Mouse (Mus musculus) testis, postnatal 10 days (tissue): Measurements from ENCODE around the gene Nup107.

ENCODE experiments used
- DNase-seq: peaks from one replicate; pipeline ENCODE4 v3.0.0; 2021; ENCODE audit warnings: low spot score

Gene Nup107

DNA sequence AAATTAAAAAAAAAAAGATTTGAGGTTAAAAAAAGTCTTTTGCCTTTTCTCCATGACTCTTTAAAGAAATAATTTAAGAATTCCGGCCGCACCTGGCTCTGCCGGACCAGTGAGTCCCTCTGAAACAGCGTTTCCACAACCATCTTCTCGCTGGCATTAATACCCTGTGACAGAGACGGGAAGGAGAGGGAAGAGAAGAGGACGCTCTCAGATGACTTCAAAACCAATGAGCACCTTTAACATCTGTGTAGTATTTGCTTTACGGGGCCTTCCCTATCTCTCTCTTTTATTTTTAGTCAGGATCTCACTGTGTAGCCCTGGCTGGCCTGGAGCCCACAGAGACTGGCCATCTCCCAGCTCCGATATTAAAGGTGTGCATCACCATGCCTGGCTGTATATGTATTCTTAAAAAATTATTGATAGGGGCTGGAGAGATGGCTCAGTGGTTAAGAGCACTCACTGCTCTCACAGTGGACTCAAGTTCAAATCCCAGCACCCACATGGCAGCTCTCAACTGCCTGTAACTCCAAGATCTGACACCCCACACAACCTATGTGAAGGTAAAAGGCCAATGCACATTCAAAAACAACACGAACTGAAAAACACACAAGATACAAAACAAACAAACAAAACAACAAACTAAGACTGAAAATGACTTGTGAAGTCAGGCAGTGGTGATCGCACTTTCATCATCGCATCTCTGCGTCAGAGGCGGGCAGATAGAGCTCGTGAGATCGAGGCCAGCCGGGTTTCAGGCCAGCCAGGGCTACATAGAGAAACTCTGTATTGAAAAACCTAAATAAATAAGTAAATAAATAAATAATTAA lies 14.8 kb downstream of the Nup107 start:
- no peak for DNase-seq

DNA sequence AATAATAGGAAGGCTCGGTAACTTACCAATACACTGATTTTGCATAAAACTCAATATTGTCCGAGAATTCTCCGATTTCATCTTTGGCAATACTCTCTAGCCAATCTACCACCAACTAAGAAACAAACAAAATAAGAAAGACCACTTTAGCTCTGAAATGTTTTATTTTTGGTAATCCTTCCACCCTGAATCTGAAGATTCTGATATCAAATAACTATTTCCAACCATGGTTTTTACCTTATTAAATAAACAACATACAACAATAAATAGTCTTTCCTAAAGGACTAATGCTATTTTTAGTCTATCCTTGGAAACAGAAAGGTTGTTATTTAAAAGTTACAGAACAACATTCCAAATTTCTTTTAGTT lies 15.4 kb downstream of the Nup107 start:
- DNase-seq = no peak

DNA sequence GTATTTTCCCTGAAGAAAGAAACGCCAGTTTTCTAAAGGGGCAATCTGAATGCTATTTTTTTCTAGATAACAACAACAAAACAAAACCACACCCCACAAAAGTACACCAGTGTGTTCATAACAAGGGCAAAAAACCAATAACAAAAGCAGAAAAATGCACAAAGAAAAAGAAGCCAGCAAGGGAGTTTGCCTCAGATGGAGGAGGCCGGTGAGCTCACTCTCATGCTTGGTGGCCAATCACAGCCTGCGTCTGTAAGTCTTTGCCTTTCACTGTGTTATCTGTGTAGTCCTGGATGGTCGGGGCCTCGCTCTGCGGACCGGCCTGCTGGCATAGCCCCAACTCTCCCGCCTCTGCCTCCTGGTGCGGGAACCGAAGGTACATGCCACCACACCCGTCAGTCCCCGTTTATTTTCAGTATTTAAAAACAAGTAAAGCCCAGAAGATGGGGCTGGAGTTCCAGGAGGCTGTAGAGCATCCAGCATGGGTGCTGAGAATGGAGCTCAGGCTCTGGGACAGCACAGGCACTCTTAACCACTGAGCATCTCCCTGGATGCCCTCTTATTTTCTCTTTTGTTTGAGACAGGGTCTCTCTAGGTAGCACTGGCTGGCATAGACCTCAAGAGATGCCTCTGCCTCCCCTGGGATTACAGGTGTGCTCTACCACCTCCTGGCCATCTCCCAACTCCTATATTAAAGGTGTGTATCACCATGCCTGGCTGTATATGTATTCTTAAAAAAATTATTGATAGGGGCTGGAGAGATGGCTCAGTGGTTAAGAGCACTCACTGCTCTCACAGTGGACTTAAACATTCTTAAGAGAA lies 16.0 kb downstream of the Nup107 start:
- no peak for DNase-seq

DNA sequence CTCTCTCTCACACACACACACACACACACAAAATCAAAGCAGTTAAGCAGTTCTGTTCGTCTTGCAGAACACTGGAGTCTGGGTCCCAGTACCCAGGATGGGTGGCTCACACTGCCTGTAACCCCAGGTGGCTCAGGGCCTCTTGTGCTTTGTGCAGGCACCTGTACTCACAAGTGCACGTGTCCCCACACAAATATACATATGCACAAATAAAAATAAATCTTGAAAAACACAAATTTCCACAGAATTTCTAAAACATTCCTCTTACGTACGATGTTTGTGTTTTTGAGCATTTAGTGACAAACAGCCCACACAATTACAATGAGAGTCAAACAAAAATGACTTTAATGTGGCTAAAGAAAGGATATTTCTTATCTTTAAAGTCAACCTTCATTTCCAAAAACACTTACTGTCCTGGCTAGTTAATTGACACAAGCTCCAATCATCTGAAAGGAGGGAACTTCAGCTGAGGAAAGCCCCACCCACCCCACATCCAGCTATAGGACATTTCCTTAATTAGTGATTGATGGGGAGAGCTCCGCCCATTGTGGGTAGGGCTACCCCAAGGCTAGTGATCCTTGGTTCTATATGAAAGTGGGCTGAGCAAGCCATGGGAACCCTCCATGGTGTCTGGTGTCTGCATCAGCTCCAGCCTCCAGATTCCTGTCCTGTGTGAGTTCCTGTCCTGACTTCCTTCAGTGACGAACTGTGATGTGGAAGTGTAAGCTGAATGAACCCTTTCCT lies 16.9 kb downstream of the Nup107 start:
- DNase-seq = no peak

DNA sequence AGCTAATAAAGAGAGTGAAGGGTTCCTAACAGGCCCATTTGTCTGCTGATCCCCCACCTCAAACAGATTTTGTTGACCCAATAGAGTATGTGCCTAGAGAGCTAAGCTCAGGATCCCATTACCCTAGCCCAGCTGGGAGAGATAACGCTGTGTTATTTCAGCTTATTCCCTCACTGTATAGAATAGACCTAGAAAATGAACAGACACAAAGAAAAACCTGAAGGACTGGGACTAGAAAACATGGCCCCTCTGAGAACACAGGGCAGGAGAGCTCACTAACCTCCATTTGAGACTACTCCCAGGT lies 17.7 kb downstream of the Nup107 start:
- DNase-seq = no peak

DNA sequence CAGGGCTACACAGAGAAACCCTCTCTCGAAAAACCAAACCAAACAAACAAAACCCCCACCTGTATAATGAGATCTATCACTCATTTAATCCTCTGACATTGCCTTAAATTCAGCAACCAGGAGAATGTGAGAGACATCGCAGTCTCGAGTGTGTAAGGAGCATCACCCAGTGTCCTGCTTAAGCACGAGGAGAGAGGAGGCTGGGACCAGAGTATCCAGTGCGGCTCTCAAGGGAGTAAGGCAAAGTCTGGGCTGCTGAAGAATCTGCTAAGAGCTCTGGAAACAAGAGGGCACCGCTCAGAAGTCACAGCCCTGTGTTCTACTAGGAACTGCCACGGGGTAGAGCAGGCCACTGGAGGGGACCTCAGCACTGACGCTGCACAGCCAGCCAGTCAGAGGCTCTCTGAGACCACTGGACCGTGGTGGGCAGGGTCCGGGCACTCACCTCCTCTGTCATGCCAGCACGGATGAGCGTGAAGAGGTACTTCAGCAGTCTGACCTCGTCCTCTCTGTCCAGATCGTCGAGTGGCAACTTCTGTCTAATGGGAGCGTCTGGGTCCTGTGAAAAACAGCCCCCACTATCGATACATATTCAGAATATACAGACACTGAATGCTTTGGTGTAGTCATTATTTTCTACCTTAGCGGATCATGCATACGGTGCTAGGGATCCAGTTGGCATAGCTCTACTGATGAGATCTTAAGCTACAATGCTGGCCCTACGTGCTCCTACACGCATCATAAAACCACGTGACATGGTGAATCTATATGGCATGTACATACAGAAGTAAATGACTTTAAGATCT lies 18.3 kb downstream of the Nup107 start:
- no peak for DNase-seq

DNA sequence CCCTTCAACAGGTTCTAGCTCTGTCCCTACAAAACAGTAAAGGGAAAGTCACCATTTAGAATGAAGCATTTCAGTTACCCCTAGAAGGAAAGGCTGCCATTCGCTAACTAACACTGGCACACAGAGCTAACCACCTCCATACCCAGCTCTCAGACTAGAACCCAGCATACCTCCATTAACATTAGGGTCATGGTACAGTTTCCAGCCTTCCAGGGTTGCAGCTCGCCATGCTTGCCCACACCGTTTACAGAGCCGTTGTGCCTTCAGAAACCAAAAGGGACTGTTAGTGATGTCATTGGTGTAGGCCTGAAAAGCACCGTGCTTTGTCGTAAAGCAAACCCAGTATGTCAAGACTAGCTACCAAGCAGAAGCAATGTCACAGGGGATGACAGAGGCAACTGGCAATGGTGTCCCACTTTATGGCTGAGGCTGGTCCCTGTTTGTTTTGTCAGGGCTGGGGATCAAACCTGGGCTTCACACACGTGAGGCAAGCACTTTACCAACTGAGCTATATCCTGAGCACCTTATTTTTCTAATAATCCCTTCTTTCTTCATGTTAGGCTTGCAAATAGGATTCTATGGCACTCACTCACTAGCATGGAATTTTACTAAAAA lies 19.3 kb downstream of the Nup107 start:
- no peak for DNase-seq

DNA sequence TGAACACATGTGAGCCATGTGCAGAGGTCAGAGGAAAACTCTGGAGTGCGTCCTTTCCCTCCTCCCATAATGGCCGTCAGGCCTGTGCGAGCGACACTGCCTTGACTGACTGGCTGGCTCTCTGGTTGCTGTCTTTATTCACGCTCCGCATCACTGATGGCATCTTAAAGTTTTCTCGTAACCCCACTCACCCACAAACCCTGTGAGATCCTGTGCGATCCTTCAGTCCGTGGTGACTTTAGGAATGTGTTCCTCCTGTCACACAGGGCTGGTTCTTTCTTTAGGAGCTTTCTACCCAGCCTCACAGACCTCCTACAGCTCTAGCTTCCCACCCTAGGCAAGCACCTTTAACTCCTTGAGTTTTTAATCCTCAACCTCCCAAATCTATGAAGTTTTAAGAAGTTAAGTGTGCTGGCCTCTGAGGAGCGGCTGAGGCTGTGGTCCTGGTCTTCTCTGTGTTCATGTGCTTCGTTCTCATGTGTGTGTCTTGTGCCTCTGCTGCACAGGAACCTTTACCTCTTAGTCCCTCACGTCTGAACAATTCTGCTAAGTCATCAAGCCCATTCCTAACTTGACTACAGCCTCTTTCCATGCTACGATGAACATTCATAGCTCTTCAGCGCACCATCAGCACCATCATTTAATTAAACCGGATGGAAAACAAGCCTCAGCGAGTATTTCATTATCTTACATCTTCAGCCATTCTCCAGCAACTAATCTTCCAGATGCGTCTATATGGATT lies 20.0 kb downstream of the Nup107 start:
- DNase-seq = no peak

DNA sequence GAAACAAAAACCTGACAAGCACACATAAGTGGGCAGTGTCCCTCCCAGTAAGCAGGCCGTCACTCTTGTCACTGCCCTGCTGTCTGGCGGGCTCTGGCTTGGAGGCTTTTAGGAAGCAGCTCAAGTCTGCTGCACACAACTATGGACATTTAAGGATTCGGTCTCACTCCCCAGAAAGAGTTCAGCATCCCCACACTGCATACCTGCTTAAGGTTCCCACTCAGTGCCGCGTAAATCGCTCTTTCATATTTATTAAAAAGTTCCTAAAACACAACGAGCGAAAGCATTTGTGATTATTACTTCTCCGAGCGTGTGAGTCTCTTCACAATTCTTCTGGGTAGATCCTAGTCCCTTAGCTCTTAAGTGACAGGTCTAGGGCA lies 21.4 kb downstream of the Nup107 start:
- no peak for DNase-seq

DNA sequence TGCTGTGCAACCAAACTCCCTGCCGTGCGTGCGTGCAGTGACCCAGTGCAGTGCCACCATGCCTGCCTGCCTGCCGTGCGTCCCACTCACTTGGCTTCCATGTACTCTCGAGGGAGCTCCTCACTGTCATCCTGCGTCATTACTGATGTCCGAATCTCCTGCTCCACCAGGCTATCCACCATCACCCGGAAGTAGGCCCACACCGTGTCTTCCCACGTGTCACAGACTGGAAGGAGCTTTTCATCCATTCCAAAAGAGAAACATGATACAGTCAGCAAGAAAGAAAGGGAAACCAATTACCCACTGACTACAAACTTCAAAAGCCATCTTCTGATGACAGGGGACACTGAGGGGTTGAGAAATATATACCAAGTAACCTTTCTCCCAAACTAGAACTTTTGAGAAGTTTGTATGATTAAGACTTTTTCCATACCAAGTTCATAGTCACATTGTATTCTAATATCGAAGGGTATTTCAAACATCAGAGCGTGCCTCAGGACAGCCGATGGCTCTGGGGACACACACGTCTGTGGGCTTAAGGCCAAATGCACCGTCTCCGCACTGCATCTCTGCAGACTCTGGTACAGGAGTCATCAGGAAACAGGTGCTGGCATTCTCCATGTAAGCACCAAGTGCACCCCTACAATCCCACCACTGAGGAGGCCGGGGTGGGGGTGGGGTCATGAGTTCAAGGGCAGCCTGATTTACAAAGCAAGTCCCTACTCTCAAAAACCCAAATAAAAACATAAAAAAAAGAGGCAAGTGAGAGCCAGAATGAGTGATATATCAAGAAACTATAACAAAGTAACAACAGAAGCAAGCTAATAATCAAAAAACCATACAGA lies 22.0 kb downstream of the Nup107 start:
- no peak for DNase-seq

DNA sequence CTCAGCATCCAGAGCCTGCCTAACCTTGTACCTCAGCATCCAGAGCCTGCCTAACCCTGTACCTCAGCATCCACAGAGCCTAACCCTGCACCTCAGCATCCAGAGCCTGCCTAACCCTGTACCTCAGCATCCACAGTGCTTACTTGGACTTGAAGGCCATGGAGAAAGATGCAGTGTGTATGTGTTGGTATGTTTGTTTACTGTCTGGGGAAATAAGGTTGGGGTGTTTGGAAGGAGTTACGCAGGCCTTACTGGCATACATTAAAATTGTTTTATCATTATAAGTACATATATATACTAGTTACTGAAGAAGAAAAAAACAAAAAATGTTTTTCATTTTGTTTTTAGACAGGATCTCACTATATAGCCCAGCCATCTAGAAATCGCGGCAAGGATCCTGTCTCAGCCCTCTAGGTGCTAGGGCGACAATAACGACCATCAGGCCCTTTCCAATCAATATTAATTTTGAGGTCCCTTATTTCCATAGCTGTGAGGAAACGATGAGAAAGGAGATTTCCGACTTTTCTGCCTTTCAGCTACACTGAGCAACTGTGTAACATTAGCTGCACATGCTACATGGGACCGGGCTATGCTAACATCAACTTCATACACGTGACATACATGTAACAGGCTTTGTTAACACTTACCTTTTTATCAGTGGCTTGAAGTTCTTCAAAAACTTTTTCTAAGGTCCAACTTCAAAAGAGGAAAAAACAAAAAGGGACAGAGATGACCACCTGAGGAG lies 22.8 kb downstream of the Nup107 start:
- DNase-seq = no peak

DNA sequence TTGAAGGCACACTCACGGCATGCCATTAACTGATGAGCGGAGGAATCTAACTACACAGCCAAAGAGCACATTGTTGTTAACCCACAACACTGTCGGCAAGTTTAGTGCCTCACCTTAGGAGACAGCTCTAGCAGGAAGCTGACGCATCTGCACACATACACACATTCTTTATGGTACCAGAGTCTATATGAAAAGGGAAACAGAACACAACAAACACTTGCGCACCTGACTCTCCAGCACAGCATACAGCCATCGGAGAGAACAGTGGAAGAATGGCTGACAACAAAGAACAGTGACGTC lies 24.4 kb downstream of the Nup107 start:
- no peak for DNase-seq

DNA sequence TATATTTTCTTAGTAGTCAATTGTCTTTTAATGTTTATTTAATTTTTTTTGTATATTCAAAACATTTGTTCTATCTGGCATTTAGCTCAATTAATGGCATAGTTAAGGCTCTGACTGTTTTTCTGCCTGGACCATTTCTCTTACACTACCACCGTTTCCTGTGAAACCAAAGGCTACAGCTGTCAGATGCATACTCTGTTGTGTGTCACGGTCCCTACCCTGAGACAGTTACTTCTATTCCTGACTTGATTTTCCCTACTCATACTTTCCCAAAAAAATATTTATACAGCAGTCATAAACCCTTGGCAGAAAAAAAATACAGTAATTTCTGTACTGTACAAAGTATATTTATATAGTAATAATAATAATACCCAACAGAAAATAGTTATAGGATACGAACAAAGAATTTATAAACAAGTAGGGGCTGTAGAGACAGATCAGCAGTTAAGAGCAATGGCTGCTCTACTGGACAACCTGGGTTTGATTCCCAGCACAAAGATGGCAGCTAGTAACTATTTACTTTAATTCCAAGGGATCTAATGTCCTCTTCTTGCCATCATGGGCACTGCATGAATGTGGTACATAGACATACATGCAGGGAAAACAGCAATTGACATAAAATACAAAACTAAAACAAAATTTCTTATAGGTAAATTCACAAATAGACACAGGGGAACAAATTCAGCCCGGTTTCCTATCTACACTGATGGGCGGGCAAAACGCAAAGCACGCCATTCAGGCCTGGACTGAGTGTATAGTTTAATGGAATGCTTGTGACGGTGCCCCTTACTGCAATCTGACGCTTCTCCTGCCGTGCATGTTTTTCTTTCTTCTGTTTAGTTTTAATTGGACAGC lies 25.0 kb downstream of the Nup107 start:
- no peak for DNase-seq

DNA sequence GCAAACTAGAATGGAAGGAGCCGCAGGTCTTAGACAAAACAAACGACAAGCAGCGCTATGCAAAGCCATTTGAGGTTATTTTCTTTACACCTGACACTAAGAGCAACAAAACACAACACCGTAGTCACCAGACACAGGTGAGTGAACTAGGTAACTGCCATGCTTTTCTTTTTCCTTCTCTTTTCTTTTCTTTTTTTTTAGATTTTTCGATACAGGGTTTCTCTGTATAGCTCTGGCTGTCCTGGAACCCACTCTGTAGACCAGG lies 25.7 kb downstream of the Nup107 start:
- no peak for DNase-seq

DNA sequence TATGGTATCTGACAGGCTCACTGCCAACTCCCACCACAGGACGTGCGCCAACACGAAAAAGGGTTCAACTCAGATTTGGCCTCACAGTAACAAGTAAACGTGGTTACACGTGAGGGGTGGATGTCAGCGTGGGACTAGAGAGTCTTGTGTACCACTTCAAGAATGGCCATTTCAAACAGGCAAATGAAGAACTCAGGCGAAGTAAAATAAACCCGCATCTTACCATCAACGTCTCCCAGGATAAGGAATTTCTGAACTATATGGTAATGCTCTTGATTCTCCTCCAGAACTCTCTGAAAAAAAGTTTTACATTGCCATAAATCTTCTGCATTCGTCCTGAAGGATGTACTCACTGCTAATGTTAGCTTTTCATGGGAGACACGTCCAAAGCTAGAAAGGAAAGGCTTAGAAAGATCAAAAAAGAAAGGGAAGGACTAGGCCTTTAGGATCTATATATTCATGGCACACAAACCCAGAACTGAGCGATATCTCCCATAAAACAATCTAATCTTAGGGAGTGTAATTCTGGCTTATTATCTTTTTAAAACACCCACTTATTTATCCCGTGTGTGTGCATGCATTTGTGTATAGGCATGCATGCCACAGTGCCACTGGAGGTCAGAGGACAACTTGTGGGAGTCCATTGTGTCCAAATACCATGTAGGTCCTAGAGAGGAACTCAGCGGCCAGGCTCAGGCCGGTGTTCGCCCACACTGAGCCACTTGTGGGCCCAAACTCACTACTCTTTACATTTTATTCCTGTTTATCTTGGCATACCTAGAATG lies 26.2 kb downstream of the Nup107 start:
- DNase-seq = no peak

DNA sequence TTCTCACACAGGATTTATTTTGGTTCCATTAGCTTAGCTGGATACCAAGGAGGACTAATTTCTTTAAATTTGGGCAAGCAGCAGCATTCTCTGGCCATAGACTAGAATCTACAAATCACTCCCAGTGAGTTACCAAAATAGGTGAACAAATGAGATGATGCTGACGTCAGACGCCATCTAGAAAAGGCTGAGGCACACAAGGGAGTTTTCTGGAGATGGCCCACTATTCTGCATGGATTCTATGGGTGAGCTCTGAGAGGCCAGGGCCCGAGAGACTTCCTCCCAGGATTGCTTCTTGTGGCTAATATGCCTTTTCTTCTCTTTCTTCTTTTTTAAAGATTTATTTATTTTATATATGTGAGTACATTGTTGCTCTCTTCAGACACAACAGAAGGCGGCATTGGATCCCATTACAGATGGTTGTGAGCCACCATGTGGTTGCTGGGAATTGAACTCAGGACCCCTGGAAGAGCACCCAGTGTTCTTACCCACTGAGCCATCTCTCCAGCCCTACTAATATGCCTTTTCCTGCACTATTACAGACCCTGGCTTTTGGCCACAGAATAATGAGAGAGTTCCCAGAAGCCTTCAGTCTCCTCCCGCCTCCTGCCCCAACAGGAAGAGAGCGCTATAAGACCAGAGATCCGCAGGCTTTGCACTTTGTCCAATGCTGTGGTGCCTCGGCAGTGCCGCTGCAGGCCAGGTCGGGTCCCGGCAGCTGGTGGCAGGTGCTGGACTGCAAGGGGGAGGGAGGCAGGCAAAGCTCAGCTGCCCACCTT lies 27.2 kb downstream of the Nup107 start:
- DNase-seq = no peak

DNA sequence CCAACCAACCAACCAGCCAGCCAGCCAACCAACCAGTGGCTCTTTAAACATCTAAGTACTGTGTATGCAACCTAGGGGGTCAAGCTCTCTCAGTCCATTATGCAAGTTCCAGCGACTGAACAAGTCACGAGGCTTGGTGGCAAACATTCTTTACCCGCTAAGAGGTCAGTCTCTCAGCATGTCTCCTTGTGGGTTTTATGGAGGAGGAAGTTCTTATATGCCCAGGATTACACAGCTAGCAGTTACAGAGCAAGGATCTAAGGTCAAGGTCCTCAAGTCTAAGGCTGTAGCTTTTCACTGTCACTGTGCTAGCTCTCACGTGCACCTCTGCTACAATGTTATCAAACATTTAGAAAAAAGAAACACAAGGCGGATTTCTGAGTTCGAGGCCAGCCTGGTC lies 27.9 kb downstream of the Nup107 start:
- DNase-seq = no peak
